In genomic region chr11:63132501-63133435, GRCm38 (mm10) we compare ENCODE assay signal across 8 mouse cellular contexts. TPM values are rescaled to one million over a fixed set of nuclear protein-coding genes. Genes with fewer than 3 reads are reported as not detected.
A peak's percentile ranks its signal among the peaks of the same experiment; 100 is the strongest.
DNase-seq lines count a peak whose midpoint lies in the region; ATAC-seq and TF ChIP-seq lines count a peak whose summit lies in the region.

No protein-coding gene starts in this region.

- peak overlapping the region; percentile 80 for H3K4me3 ChIP-seq in megakaryocyte, embryonic 14.5 days (replicated peaks)
- peak overlapping the region; percentile 52 for H3K4me3 ChIP-seq in embryonic facial prominence, embryonic 14.5 days (ENCODE audit: low read depth, low read length)
- peak overlapping the region; percentile 76 for H3K4me3 ChIP-seq in heart, embryonic 11.5 days (ENCODE audit: low read depth, low read length)
- H3K4me3 ChIP-seq in kidney, embryonic 16.5 days (ENCODE audit: low read length): peak overlapping the region; percentile 66
- peak overlapping the region; percentile 43 for H3K4me3 ChIP-seq in liver, adult 2 months (ENCODE audit: insufficient read depth, low read depth, low read length)
- peak overlapping the region; percentile 56 for H3K4me3 ChIP-seq in neural tube, embryonic 11.5 days (ENCODE audit: low read depth, low read length)

- H3K9ac ChIP-seq in embryonic facial prominence, embryonic 14.5 days (ENCODE audit: low read depth, low read length): peak overlapping the region; percentile 75
- H3K9ac ChIP-seq in heart, embryonic 11.5 days (ENCODE audit: low read depth, low read length): peak overlapping the region; percentile 74
- H3K9ac ChIP-seq in kidney, embryonic 16.5 days (replicated peaks; ENCODE audit: low read length): peak overlapping the region; percentile 79
- peak overlapping the region; percentile 61 for H3K9ac ChIP-seq in liver, adult 2 months (ENCODE audit: low read depth, low read length)
- peak overlapping the region; percentile 79 for H3K9ac ChIP-seq in neural tube, embryonic 11.5 days (ENCODE audit: low read length)

- DNase-seq in embryonic facial prominence, embryonic 14.5 days (ENCODE audit: low spot score): peak; percentile 89
- DNase-seq in liver, adult 2 months (ENCODE audit: extremely low read depth, low read depth, low spot score): no peak
- DNase-seq in neural tube, embryonic 11.5 days (ENCODE audit: low spot score): peak; percentile 77
- DNase-seq in urinary bladder, postnatal 14 days (ENCODE audit: low spot score): peak; percentile 79

- TF ChIP-seq CTCF in liver, adult 2 months (IDR thresholded peaks at IDR 0.05; ENCODE audit: low read depth, low read length): no peak

- H3K9me3 ChIP-seq in megakaryocyte, embryonic 14.5 days: no peaks in the 10 kb centered on the region
- no peaks in the 10 kb centered on the region for H3K9me3 ChIP-seq in embryonic facial prominence, embryonic 14.5 days (ENCODE audit: control insufficient read depth, low read length)
- H3K9me3 ChIP-seq in heart, embryonic 11.5 days (replicated peaks; ENCODE audit: control insufficient read depth, low read length): no peaks in the 10 kb centered on the region
- no peaks in the 10 kb centered on the region for H3K9me3 ChIP-seq in kidney, embryonic 16.5 days (ENCODE audit: low read length)
- H3K9me3 ChIP-seq in neural tube, embryonic 11.5 days (ENCODE audit: control insufficient read depth, low read length): no peaks in the 10 kb centered on the region

- no peaks in the 10 kb centered on the region for H3K36me3 ChIP-seq in megakaryocyte, embryonic 14.5 days (replicated peaks; ENCODE audit: low read length)
- H3K36me3 ChIP-seq in embryonic facial prominence, embryonic 14.5 days (ENCODE audit: control insufficient read depth, insufficient read depth, low read length): peaks cover 29% of the 10 kb centered on the region
- no peaks in the 10 kb centered on the region for H3K36me3 ChIP-seq in heart, embryonic 11.5 days (ENCODE audit: control insufficient read depth, insufficient read depth, low read length)
- H3K36me3 ChIP-seq in kidney, embryonic 16.5 days (ENCODE audit: insufficient read depth, low read length): 0 out of 2 replicates have a peak, but pooled peaks cover 6% of the 10 kb centered on the region
- H3K36me3 ChIP-seq in liver, adult 2 months (ENCODE audit: control insufficient read depth, insufficient read depth, low read length): no peaks in the 10 kb centered on the region
- H3K36me3 ChIP-seq in neural tube, embryonic 11.5 days (ENCODE audit: control insufficient read depth, insufficient read depth, low read length): no peaks in the 10 kb centered on the region

- 0 out of 2 replicates have a peak, but pooled peaks have one; percentile 4 for TF ChIP-seq POLR2A in liver, adult 2 months (IDR thresholded peaks at IDR 0.05; ENCODE audit: extremely low read depth, insufficient read depth, low read length)

- ATAC-seq in megakaryocyte, adult 5-6 weeks (ENCODE audit: poor library complexity, severe bottlenecking): no peak
- ATAC-seq in embryonic facial prominence, embryonic 14.5 days (ENCODE audit: low read depth): peak; percentile 54
- peak; percentile 25; the same call in 1 of the 2 replicates for ATAC-seq in heart, embryonic 11.5 days (replicated peaks; ENCODE audit: insufficient number of reproducible peaks, low FRiP score, low TSS enrichment)
- ATAC-seq in kidney, embryonic 16.5 days (ENCODE audit: low FRiP score, low TSS enrichment): peak; percentile 70
- peak; percentile 56 for ATAC-seq in neural tube, embryonic 11.5 days (ENCODE audit: insufficient read depth, low FRiP score, low TSS enrichment)

- 1% methylated on average over 39 of the region's 66 CpGs for WGBS in embryonic facial prominence, embryonic 14.5 days
- under 1% methylated on average over 66 of the region's 66 CpGs for WGBS in heart, embryonic 11.5 days (ENCODE audit: insufficient replicate concordance)
- under 1% methylated on average over 57 of the region's 66 CpGs for WGBS in kidney, embryonic 16.5 days
- WGBS in liver, adult 2 months: 2% methylated on average over 66 of the region's 66 CpGs
- under 1% methylated on average over 65 of the region's 66 CpGs for WGBS in neural tube, embryonic 11.5 days

- H3K27me3 ChIP-seq in megakaryocyte, embryonic 14.5 days (replicated peaks): peaks cover 80% of the 10 kb centered on the region
- H3K27me3 ChIP-seq in embryonic facial prominence, embryonic 14.5 days (replicated peaks; ENCODE audit: control insufficient read depth, insufficient read depth, low read length): peaks cover 8% of the 10 kb centered on the region; the same call in 1 of the 2 replicates
- peaks cover 5% of the 10 kb centered on the region for H3K27me3 ChIP-seq in heart, embryonic 11.5 days (ENCODE audit: control insufficient read depth, insufficient read depth, low read length)
- peaks cover 37% of the 10 kb centered on the region for H3K27me3 ChIP-seq in kidney, embryonic 16.5 days (ENCODE audit: insufficient read depth, low read length)
- H3K27me3 ChIP-seq in liver, adult 2 months (ENCODE audit: control insufficient read depth, insufficient read depth, low read length): peaks cover 4% of the 10 kb centered on the region; the same call in 1 of the 2 replicates
- peaks cover 38% of the 10 kb centered on the region for H3K27me3 ChIP-seq in neural tube, embryonic 11.5 days (ENCODE audit: control insufficient read depth, insufficient read depth, low read length)

- H3K27ac ChIP-seq in embryonic facial prominence, embryonic 14.5 days (replicated peaks; ENCODE audit: low read depth, low read length): peak overlapping the region; percentile 96
- H3K27ac ChIP-seq in heart, embryonic 11.5 days (ENCODE audit: low read depth, low read length): peak overlapping the region; percentile 70
- peak overlapping the region; percentile 92 for H3K27ac ChIP-seq in kidney, embryonic 16.5 days (ENCODE audit: low read length)
- peak overlapping the region; percentile 32; the same call in 1 of the 2 replicates for H3K27ac ChIP-seq in liver, adult 2 months (replicated peaks; ENCODE audit: insufficient read depth, low read depth, low read length)
- peak overlapping the region; percentile 45; the same call in 1 of the 2 replicates for H3K27ac ChIP-seq in neural tube, embryonic 11.5 days (ENCODE audit: low read depth, low read length)

- H3K79me2 ChIP-seq in liver, adult 2 months (ENCODE audit: control insufficient read depth, insufficient read depth, low read length): no peaks in the 10 kb centered on the region

- peak overlapping the region; percentile 61 for H3K4me2 ChIP-seq in embryonic facial prominence, embryonic 14.5 days (ENCODE audit: low read depth, low read length)
- H3K4me2 ChIP-seq in heart, embryonic 11.5 days: peak overlapping the region; percentile 96
- peak overlapping the region; percentile 89 for H3K4me2 ChIP-seq in kidney, embryonic 16.5 days (replicated peaks; ENCODE audit: low read depth, low read length)
- peak overlapping the region; percentile 96 for H3K4me2 ChIP-seq in neural tube, embryonic 11.5 days (ENCODE audit: low read depth)

- peaks cover 12% of the 10 kb centered on the region for H3K4me1 ChIP-seq in megakaryocyte, embryonic 14.5 days
- peaks cover 41% of the 10 kb centered on the region for H3K4me1 ChIP-seq in embryonic facial prominence, embryonic 14.5 days (ENCODE audit: control insufficient read depth, insufficient read depth, low read length)
- peaks cover 35% of the 10 kb centered on the region for H3K4me1 ChIP-seq in heart, embryonic 11.5 days (ENCODE audit: control insufficient read depth, insufficient read depth, low read length)
- H3K4me1 ChIP-seq in kidney, embryonic 16.5 days (ENCODE audit: insufficient read depth, low read length): peaks cover 64% of the 10 kb centered on the region
- no peaks in the 10 kb centered on the region for H3K4me1 ChIP-seq in liver, adult 2 months (ENCODE audit: control insufficient read depth, insufficient read depth, low read length)
- no peaks in the 10 kb centered on the region; the same call in 1 of the 2 replicates for H3K4me1 ChIP-seq in neural tube, embryonic 11.5 days (ENCODE audit: control insufficient read depth, insufficient read depth, low read length)

RNA-seq across cellular contexts. Expression of gene Pmp22, which starts 4.0 kb away (rescaled TPM):
- polyA plus RNA-seq in megakaryocyte, embryonic 14.5 days (2012; ENCODE audit: insufficient read depth, low replicate concordance): 9.8 and 32.4 TPM in 2 replicates
- total RNA-seq in megakaryocyte, adult 5-6 weeks (2015): 0.45 and 2.0 TPM in 2 replicates
- total RNA-seq in megakaryocyte, adult 5-6 weeks (2017): 0.20 TPM in 1 of 2 replicates, not detected in the other
- polyA plus RNA-seq in embryonic facial prominence, embryonic 14.5 days (2014; fragmentation: Nextera tagmentation; extraction: Ambion mirVana): 271 and 297 TPM in 2 replicates
- polyA plus RNA-seq in heart, embryonic 11.5 days (2014; fragmentation: Nextera tagmentation; extraction: Ambion mirVana): 77.9 and 89.4 TPM in 2 replicates
- polyA plus RNA-seq in kidney, embryonic 16.5 days (2015; fragmentation: Nextera tagmentation; extraction: Ambion mirVana): 121 and 130 TPM in 2 replicates
- total RNA-seq in liver, adult 2 months (2014; rRNA removed): 1.8 TPM in 2 replicates
- 2.0 and 3.3 TPM in 2 replicates for polyA plus RNA-seq in liver, adult 2 months (2012; rRNA removed)
- 34.1 and 36.6 TPM in 2 replicates for polyA plus RNA-seq in neural tube, embryonic 11.5 days (2014; fragmentation: Nextera tagmentation; extraction: Ambion mirVana)

Comparison
In these comparisons a context has a peak if more than half of its experiments do, and no peak if none do; other contexts are left out.
1. H3K27ac ChIP-seq: peak in every context shown above with its lines; median percentile 96 in embryonic facial prominence, embryonic 14.5 days; 92 in kidney, embryonic 16.5 days; 70 in heart, embryonic 11.5 days; 45 in neural tube, embryonic 11.5 days; 32 in liver, adult 2 months.